Mouse (Mus musculus): ENCODE results near the gene Bpifa1. TPM values are rescaled to one million over a fixed set of nuclear protein-coding genes. Genes with fewer than 3 reads are reported as not detected.
"Not testable (repeated sequence)": the region's sequence is repeated elsewhere in the genome, so short reads cannot be mapped to it uniquely, and the experiment has no call there.

Bpifa1 gene
- polyA plus RNA-seq, 1 experiment = not detected

GRCm38 (mm10) chr2:154158433-154158832 lies 15.8 kb downstream of the Bpifa1 start:
- TF ChIP-seq CTCF (IDR thresholded peaks at IDR 0.05; ENCODE audit: low read depth, low read length) (peak; percentile 70), EP300 (IDR thresholded peaks at IDR 0.05; ENCODE audit: insufficient read depth, low read depth, low read length) (no peak)
- no peaks in the 10 kb centered on the region for H3K4me1 ChIP-seq (ENCODE audit: control insufficient read depth, insufficient read depth, low read length)
- H3K27ac ChIP-seq (ENCODE audit: insufficient read depth, low read length) = no peak overlapping the region
- no peak overlapping the region for H3K9ac ChIP-seq (ENCODE audit: low read depth, poor library complexity, severe bottlenecking)
- H3K27me3 ChIP-seq (ENCODE audit: control insufficient read depth, insufficient read depth, low read length, poor library complexity, severe bottlenecking) = no peaks in the 10 kb centered on the region
- no peaks in the 10 kb centered on the region for H3K36me3 ChIP-seq (ENCODE audit: control insufficient read depth, insufficient read depth, low read length, poor library complexity, severe bottlenecking)
- peaks cover 7% of the 10 kb centered on the region; the same call in 1 of the 2 replicates for H3K9me3 ChIP-seq (replicated peaks; ENCODE audit: control insufficient read depth, insufficient read depth, low read length, poor library complexity, severe bottlenecking)
- no peak overlapping the region for H3K4me3 ChIP-seq (ENCODE audit: low read depth, low read length)

DNA sequence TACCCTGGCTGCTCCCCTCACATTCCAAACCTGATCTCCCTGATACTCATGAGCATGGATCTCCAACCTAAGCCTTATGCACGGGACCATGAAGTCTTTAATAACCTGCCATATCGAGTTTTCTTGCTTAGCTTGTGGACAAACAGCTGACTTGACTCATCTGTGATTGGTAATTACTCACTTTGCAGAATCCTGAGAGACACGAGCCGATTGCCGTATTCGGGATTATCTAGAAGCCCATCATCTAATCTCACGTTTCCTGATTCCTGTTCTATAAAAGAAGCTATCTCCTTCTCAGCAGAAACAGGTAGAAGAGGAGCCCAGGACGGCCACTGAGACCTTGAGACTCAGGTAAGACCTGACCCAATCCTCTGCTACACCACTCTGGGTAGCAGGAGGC lies 19.6 kb downstream of the Bpifa1 start, which contains the start of gene Bpifa5:
Gene Bpifa5 (plus strand): TSS at position 301 of the 400 bp plus-strand sequence.
- H3K9me3 ChIP-seq (replicated peaks; ENCODE audit: control insufficient read depth, insufficient read depth, low read length, poor library complexity, severe bottlenecking) = peaks cover 7% of the 10 kb centered on the region; the same call in 1 of the 2 replicates
- no peak within 1 kb of the TSS for H3K4me3 ChIP-seq (ENCODE audit: low read depth, low read length)
- no peaks in the 10 kb centered on the region for H3K27me3 ChIP-seq (ENCODE audit: control insufficient read depth, insufficient read depth, low read length, poor library complexity, severe bottlenecking)
- H3K27ac ChIP-seq (ENCODE audit: insufficient read depth, low read length) = no peak within 1 kb of the TSS
- no peaks in the 10 kb centered on the region for H3K36me3 ChIP-seq (ENCODE audit: control insufficient read depth, insufficient read depth, low read length, poor library complexity, severe bottlenecking)
- no peaks in the 10 kb centered on the region for H3K4me1 ChIP-seq (ENCODE audit: control insufficient read depth, insufficient read depth, low read length)
- TF ChIP-seq EP300 (IDR thresholded peaks at IDR 0.05; ENCODE audit: insufficient read depth, low read depth, low read length) (no peak), CTCF (IDR thresholded peaks at IDR 0.05; ENCODE audit: low read depth, low read length) (no peak), POLR2A (IDR thresholded peaks at IDR 0.05; ENCODE audit: insufficient read depth, low read length) (no peak)
- no peak within 1 kb of the TSS for H3K9ac ChIP-seq (ENCODE audit: low read depth, poor library complexity, severe bottlenecking)

DNA sequence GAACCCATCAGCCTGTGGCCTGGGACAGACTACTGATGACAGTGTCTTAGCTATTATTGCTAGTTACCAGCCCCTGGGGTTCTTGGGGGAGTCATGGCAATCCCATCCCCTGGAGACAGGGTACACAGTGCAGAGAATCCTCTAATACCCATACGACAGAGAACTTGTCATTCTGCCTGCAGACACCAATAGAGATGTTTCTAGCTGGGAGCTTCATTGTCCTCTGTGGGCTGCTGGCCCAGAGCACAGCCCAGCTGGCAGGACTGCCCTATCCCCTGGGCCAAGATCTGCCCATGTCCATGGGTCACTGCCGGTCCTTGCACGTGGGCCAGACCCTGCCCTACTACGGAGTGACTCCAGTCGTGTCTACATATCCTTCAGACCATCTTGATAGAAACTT lies 20.6 kb downstream of the Bpifa1 start:
- Histone ChIP-seq H3K9me3 (replicated peaks; ENCODE audit: control insufficient read depth, insufficient read depth, low read length, poor library complexity, severe bottlenecking) (peaks cover 7% of the 10 kb centered on the region; the same call in 1 of the 2 replicates), H3K4me3 (ENCODE audit: low read depth, low read length) (no peak overlapping the region), H3K27me3 (ENCODE audit: control insufficient read depth, insufficient read depth, low read length, poor library complexity, severe bottlenecking) (no peaks in the 10 kb centered on the region), H3K36me3 (ENCODE audit: control insufficient read depth, insufficient read depth, low read length, poor library complexity, severe bottlenecking) (no peaks in the 10 kb centered on the region), H3K4me1 (ENCODE audit: control insufficient read depth, insufficient read depth, low read length) (no peaks in the 10 kb centered on the region), H3K27ac (ENCODE audit: insufficient read depth, low read length) (no peak overlapping the region), H3K9ac (ENCODE audit: low read depth, poor library complexity, severe bottlenecking) (no peak overlapping the region)
- no peak for TF ChIP-seq EP300 (IDR thresholded peaks at IDR 0.05; ENCODE audit: insufficient read depth, low read depth, low read length)
- TF ChIP-seq CTCF (IDR thresholded peaks at IDR 0.05; ENCODE audit: low read depth, low read length) = no peak
- no peak for TF ChIP-seq POLR2A (IDR thresholded peaks at IDR 0.05; ENCODE audit: insufficient read depth, low read length)

- H3K4me1 ChIP-seq (ENCODE audit: control insufficient read depth, insufficient read depth, low read length) = no peaks in the 10 kb centered on the region
- H3K27me3 ChIP-seq (ENCODE audit: control insufficient read depth, insufficient read depth, low read length, poor library complexity, severe bottlenecking) = no peaks in the 10 kb centered on the region
- H3K36me3 ChIP-seq (ENCODE audit: control insufficient read depth, insufficient read depth, low read length, poor library complexity, severe bottlenecking) = no peaks in the 10 kb centered on the region
- 0 out of 2 replicates have a peak, but pooled peaks cover 3% of the 10 kb centered on the region for H3K9me3 ChIP-seq (replicated peaks; ENCODE audit: control insufficient read depth, insufficient read depth, low read length, poor library complexity, severe bottlenecking)
- no peak overlapping the region for H3K27ac ChIP-seq (ENCODE audit: insufficient read depth, low read length)
- no peak overlapping the region for H3K4me3 ChIP-seq (ENCODE audit: low read depth, low read length)
- H3K9ac ChIP-seq (ENCODE audit: low read depth, poor library complexity, severe bottlenecking) = no peak overlapping the region
- TF ChIP-seq EP300 (IDR thresholded peaks at IDR 0.05; ENCODE audit: insufficient read depth, low read depth, low read length) (no peak), POLR2A (IDR thresholded peaks at IDR 0.05; ENCODE audit: insufficient read depth, low read length) (no peak), CTCF (IDR thresholded peaks at IDR 0.05; ENCODE audit: low read depth, low read length) (no peak)
Measured at GRCm38 (mm10) chr2:154169172-154169571, 26.5 kb downstream of the Bpifa1 start.

GRCm38 (mm10) chr2:154171621-154172020 lies 28.9 kb downstream of the Bpifa1 start:
- H3K4me1 ChIP-seq (ENCODE audit: control insufficient read depth, insufficient read depth, low read length) = no peaks in the 10 kb centered on the region
- H3K9me3 ChIP-seq (replicated peaks; ENCODE audit: control insufficient read depth, insufficient read depth, low read length, poor library complexity, severe bottlenecking) = 0 out of 2 replicates have a peak, but pooled peaks cover 3% of the 10 kb centered on the region
- H3K27ac ChIP-seq (ENCODE audit: insufficient read depth, low read length) = no peak overlapping the region
- H3K9ac ChIP-seq (ENCODE audit: low read depth, poor library complexity, severe bottlenecking) = no peak overlapping the region
- H3K27me3 ChIP-seq (ENCODE audit: control insufficient read depth, insufficient read depth, low read length, poor library complexity, severe bottlenecking) = no peaks in the 10 kb centered on the region
- no peaks in the 10 kb centered on the region for H3K36me3 ChIP-seq (ENCODE audit: control insufficient read depth, insufficient read depth, low read length, poor library complexity, severe bottlenecking)
- TF ChIP-seq CTCF (IDR thresholded peaks at IDR 0.05; ENCODE audit: low read depth, low read length) (no peak), POLR2A (IDR thresholded peaks at IDR 0.05; ENCODE audit: insufficient read depth, low read length) (no peak), EP300 (IDR thresholded peaks at IDR 0.05; ENCODE audit: insufficient read depth, low read depth, low read length) (no peak)
- no peak overlapping the region for H3K4me3 ChIP-seq (ENCODE audit: low read depth, low read length)

DNA sequence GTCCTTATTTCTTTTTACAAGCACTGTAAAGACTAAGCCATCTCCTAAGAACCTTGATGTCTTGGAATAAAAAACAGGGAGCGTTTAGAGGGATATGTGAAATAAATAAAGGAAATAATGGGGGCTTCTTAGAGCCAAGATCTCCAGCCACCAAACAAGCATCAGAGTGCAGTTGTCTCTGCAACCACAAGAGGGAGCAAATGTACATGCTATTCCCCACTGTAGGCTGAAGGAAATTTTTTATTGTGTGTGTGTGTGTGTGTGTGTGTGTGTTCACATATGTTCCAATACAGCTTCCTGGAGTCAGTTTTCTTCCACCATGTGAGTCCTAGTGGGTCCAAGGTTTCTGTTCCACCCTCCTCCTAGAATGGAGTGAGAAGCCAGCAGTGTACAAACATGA lies 30.6 kb downstream of the Bpifa1 start:
- Histone ChIP-seq H3K9ac (ENCODE audit: low read depth, poor library complexity, severe bottlenecking) (no peak overlapping the region), H3K36me3 (ENCODE audit: control insufficient read depth, insufficient read depth, low read length, poor library complexity, severe bottlenecking) (no peaks in the 10 kb centered on the region), H3K27ac (ENCODE audit: insufficient read depth, low read length) (no peak overlapping the region), H3K4me3 (ENCODE audit: low read depth, low read length) (no peak overlapping the region), H3K27me3 (ENCODE audit: control insufficient read depth, insufficient read depth, low read length, poor library complexity, severe bottlenecking) (no peaks in the 10 kb centered on the region), H3K4me1 (ENCODE audit: control insufficient read depth, insufficient read depth, low read length) (no peaks in the 10 kb centered on the region), H3K9me3 (replicated peaks; ENCODE audit: control insufficient read depth, insufficient read depth, low read length, poor library complexity, severe bottlenecking) (0 out of 2 replicates have a peak, but pooled peaks cover 3% of the 10 kb centered on the region)
- no peak for TF ChIP-seq EP300 (IDR thresholded peaks at IDR 0.05; ENCODE audit: insufficient read depth, low read depth, low read length)
- no peak for TF ChIP-seq CTCF (IDR thresholded peaks at IDR 0.05; ENCODE audit: low read depth, low read length)
- no peak for TF ChIP-seq POLR2A (IDR thresholded peaks at IDR 0.05; ENCODE audit: insufficient read depth, low read length)

DNA sequence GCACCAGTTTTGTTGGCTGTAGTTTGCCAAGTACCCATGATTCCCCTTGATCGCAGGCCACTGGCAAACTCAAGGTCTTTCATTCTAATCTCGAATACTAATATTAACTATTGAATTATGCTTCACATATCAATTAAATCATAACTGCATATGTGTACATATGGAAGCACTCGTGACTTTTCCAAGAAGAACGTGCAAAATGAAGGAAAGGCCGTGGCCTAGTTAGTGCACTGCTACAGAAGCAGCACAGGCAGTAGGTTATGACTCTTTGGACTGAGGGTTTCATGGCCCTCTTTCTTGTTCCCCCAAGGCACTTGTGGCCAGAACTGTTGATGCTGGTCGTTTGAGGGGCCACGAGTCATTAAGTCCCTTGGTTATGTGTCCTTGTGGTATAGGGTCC lies 39.2 kb downstream of the Bpifa1 start:
- not testable (repeated sequence) for H3K27ac ChIP-seq (ENCODE audit: insufficient read depth, low read length); H3K36me3 ChIP-seq (ENCODE audit: control insufficient read depth, insufficient read depth, low read length, poor library complexity, severe bottlenecking); H3K27me3 ChIP-seq (ENCODE audit: control insufficient read depth, insufficient read depth, low read length, poor library complexity, severe bottlenecking); H3K4me1 ChIP-seq (ENCODE audit: control insufficient read depth, insufficient read depth, low read length); H3K4me3 ChIP-seq (ENCODE audit: low read depth, low read length); H3K9me3 ChIP-seq (replicated peaks; ENCODE audit: control insufficient read depth, insufficient read depth, low read length, poor library complexity, severe bottlenecking); H3K9ac ChIP-seq (ENCODE audit: low read depth, poor library complexity, severe bottlenecking)

- not testable (repeated sequence) for H3K9me3 ChIP-seq (replicated peaks; ENCODE audit: control insufficient read depth, insufficient read depth, low read length, poor library complexity, severe bottlenecking); H3K36me3 ChIP-seq (ENCODE audit: control insufficient read depth, insufficient read depth, low read length, poor library complexity, severe bottlenecking); H3K27me3 ChIP-seq (ENCODE audit: control insufficient read depth, insufficient read depth, low read length, poor library complexity, severe bottlenecking); H3K4me3 ChIP-seq (ENCODE audit: low read depth, low read length); H3K4me1 ChIP-seq (ENCODE audit: control insufficient read depth, insufficient read depth, low read length); H3K27ac ChIP-seq (ENCODE audit: insufficient read depth, low read length); H3K9ac ChIP-seq (ENCODE audit: low read depth, poor library complexity, severe bottlenecking)
Measured at GRCm38 (mm10) chr2:154183061-154183460, 40.4 kb downstream of the Bpifa1 start.
